Mouse (Mus musculus): ENCODE measurements around the gene Dclk1. TPM values are rescaled to one million over a fixed set of nuclear protein-coding genes. Genes with fewer than 3 reads are reported as not detected.

Gene Dclk1
- polyA plus RNA-seq, 1 experiment: 1.1 TPM

DNA sequence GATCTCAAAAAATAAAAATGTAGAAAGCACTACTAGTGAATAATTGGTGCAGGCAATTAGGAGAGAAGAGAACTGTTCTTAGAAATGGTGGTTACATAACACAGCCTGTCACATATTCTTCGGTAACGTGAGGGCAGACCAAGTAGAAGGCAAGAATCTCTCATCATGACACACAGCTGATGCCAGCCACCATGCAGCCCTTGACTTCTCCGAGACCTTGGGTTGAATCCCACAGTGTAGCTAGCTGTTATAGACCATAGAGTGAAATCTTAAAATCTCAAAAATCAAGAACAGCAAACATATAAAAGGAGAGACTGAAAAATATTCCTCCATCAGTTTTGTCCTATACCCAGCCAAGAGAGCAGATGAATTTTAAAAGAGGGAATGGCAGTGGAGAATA, 189.1 kb downstream of the Dclk1 start:
- no peak overlapping the region for H3K27ac ChIP-seq (ENCODE audit: insufficient read depth, low read depth, low read length)
- no peaks in the 10 kb centered on the region for H3K27me3 ChIP-seq (replicated peaks; ENCODE audit: control insufficient read depth, insufficient read depth, low read length)
- 94% methylated on average over 3 of the region's 3 CpGs for WGBS
- H3K4me3 ChIP-seq (ENCODE audit: insufficient read depth, low read depth, low read length): no peak overlapping the region
- no peak for DNase-seq
- no peaks in the 10 kb centered on the region for H3K4me1 ChIP-seq (ENCODE audit: control insufficient read depth, insufficient read depth, low read length)
- TF ChIP-seq CTCF (conservative IDR thresholded peaks at IDR 0.05; ENCODE audit: insufficient read depth, insufficient read length, low read depth, low read length) (no peak), POLR2A (IDR thresholded peaks at IDR 0.05; ENCODE audit: low read depth, low read length) (no peak)
- H3K36me3 ChIP-seq (ENCODE audit: control insufficient read depth, insufficient read depth, low read length): no peaks in the 10 kb centered on the region

DNA sequence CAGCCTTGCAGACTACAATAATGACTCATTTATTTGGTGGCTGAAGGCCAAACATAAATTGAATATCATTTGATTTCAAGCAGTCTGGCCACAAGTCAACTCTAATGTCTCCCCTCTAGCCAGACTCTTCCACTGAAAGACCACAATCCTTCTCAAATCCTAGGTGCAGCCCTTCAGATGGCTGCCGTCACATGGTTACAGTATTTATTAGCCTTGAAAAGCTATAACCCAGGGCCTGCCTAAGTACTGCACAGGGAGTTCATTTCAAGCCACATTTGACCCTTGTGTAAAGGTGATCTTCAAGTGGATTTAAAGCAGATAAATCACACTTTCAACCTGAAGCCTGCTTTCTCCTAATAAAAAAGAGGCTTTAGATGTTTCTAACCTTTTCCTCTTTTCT, 192.1 kb downstream of the Dclk1 start:
- Histone ChIP-seq H3K36me3 (ENCODE audit: control insufficient read depth, insufficient read depth, low read length) (no peaks in the 10 kb centered on the region), H3K27me3 (replicated peaks; ENCODE audit: control insufficient read depth, insufficient read depth, low read length) (no peaks in the 10 kb centered on the region), H3K4me1 (ENCODE audit: control insufficient read depth, insufficient read depth, low read length) (no peaks in the 10 kb centered on the region), H3K27ac (ENCODE audit: insufficient read depth, low read depth, low read length) (no peak overlapping the region), H3K4me3 (ENCODE audit: insufficient read depth, low read depth, low read length) (no peak overlapping the region)
- TF ChIP-seq POLR2A (IDR thresholded peaks at IDR 0.05; ENCODE audit: low read depth, low read length): no peak
- TF ChIP-seq CTCF (conservative IDR thresholded peaks at IDR 0.05; ENCODE audit: insufficient read depth, insufficient read length, low read depth, low read length): no peak
- DNase-seq: no peak
- WGBS: 85% methylated on average over 1 of the region's 1 CpGs

DNA sequence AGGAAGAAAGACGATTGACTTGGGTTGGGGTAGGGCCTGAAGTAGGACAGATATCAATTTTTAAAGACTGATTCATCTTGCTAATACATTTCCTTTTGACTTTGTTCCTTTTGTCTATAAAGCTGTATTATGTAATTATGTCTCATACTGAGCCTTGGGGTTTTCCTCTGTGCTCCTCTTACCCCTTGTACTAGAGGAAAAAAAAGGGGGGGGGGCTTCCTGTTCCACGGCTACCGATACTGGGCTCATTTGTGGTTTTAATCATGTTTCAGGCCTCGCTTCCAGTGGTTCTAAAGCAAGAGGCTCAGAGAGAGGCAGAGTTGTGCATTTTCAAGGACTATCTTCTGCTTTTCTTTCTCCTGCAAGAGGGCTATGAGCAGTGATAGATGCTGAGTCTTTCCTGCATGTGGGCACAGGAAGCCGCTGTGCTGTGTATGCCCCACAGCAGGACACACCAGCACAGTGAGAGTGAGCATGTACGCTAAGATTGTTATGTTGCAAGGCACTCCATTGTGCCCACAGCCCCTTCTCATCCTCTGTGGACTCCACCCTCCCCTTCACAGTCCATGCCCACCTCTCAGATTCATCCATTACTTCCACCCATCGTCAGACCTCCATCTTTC, 196.8 kb downstream of the Dclk1 start:
- no peak overlapping the region for H3K27ac ChIP-seq (ENCODE audit: insufficient read depth, low read depth, low read length)
- no peaks in the 10 kb centered on the region for H3K4me1 ChIP-seq (ENCODE audit: control insufficient read depth, insufficient read depth, low read length)
- H3K27me3 ChIP-seq (replicated peaks; ENCODE audit: control insufficient read depth, insufficient read depth, low read length): no peaks in the 10 kb centered on the region
- DNase-seq: no peak
- WGBS: 78% methylated on average over 7 of the region's 7 CpGs
- H3K4me3 ChIP-seq (ENCODE audit: insufficient read depth, low read depth, low read length): no peak overlapping the region
- TF ChIP-seq POLR2A (IDR thresholded peaks at IDR 0.05; ENCODE audit: low read depth, low read length) (no peak), CTCF (conservative IDR thresholded peaks at IDR 0.05; ENCODE audit: insufficient read depth, insufficient read length, low read depth, low read length) (no peak)
- H3K36me3 ChIP-seq (ENCODE audit: control insufficient read depth, insufficient read depth, low read length): no peaks in the 10 kb centered on the region

DNA sequence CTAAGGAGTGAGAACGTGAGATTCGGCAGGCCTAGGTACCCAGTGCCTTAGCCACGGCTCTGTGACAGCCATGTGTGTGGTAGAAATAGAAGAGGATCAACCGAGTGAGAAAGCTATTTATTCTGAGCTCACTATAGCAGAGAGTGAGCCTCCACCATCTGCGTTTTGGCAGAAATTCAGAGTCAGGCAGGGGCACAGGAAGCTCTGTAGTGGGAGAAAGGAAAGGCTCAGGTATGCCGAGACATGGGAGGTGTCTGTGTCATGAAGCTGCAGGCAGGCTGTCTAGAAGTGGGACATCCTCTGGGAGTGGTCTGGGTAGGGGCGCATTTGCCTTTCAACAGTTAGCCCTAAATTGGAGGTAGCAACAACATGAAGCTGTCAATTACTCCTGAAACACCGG, 198.2 kb downstream of the Dclk1 start:
- DNase-seq: no peak
- Histone ChIP-seq H3K27ac (ENCODE audit: insufficient read depth, low read depth, low read length) (no peak overlapping the region), H3K27me3 (replicated peaks; ENCODE audit: control insufficient read depth, insufficient read depth, low read length) (no peaks in the 10 kb centered on the region), H3K36me3 (ENCODE audit: control insufficient read depth, insufficient read depth, low read length) (no peaks in the 10 kb centered on the region), H3K4me1 (ENCODE audit: control insufficient read depth, insufficient read depth, low read length) (no peaks in the 10 kb centered on the region), H3K4me3 (ENCODE audit: insufficient read depth, low read depth, low read length) (no peak overlapping the region)
- TF ChIP-seq CTCF (conservative IDR thresholded peaks at IDR 0.05; ENCODE audit: insufficient read depth, insufficient read length, low read depth, low read length) (no peak), POLR2A (IDR thresholded peaks at IDR 0.05; ENCODE audit: low read depth, low read length) (no peak)
- WGBS: 47% methylated on average over 8 of the region's 8 CpGs

DNA sequence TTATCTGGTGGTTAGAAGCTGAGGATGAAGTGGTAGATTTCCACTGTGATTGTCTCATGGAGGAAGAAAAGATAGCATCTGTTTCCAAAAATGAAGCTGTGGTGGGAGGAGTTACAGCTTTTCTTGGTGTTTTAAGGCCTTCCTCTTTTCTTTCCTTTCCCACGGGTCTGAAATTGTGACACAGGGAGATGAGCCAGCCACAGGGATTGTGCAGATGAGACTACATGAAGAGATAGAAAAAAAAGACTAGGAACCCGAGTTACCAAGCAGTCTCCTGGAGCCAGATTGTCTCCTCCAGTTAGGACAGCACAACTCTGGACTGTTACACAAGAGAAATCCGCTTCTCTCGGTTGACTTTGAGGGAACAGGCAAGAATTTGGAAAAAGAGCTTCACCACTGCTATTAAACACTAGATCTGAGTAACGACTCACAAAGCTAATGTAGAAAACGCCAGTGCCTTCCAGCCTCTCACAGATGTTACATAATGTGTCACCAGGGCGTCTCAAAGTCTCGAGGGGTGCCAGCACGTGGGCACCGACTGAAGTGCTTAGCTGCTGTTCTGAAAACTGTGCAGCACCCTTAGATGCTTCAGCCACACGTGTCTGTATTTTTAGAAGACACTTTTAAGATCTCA, 200.0 kb downstream of the Dclk1 start:
- TF ChIP-seq CTCF (conservative IDR thresholded peaks at IDR 0.05; ENCODE audit: insufficient read depth, insufficient read length, low read depth, low read length): no peak
- no peak for TF ChIP-seq POLR2A (IDR thresholded peaks at IDR 0.05; ENCODE audit: low read depth, low read length)
- 76% methylated on average over 11 of the region's 11 CpGs for WGBS

DNA sequence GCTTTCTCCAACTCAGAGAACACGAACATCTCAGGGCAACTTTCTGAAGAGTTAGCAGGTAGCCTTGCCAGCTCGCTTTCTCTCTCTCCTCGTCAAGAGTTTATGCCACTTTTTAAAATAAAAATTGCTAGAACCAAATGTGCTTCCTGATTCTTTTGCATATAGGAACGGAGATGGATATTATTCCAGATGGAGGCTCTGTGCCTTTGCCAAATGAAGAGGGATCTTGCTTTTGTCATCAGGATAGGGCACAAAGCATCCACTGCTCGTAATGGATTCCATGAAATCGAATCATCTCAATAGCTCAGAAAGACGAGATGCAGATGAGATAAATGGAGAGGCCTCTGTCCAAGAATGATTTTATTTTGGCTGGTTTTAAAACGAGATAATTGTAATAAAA, 201.1 kb downstream of the Dclk1 start:
- Histone ChIP-seq H3K4me1 (ENCODE audit: control insufficient read depth, insufficient read depth, low read length) (no peaks in the 10 kb centered on the region), H3K27ac (ENCODE audit: insufficient read depth, low read depth, low read length) (no peak overlapping the region), H3K27me3 (replicated peaks; ENCODE audit: control insufficient read depth, insufficient read depth, low read length) (no peaks in the 10 kb centered on the region), H3K36me3 (ENCODE audit: control insufficient read depth, insufficient read depth, low read length) (no peaks in the 10 kb centered on the region), H3K4me3 (ENCODE audit: insufficient read depth, low read depth, low read length) (no peak overlapping the region)
- no peak for TF ChIP-seq CTCF (conservative IDR thresholded peaks at IDR 0.05; ENCODE audit: insufficient read depth, insufficient read length, low read depth, low read length)
- TF ChIP-seq POLR2A (IDR thresholded peaks at IDR 0.05; ENCODE audit: low read depth, low read length): no peak
- DNase-seq: no peak
- WGBS: 87% methylated on average over 8 of the region's 8 CpGs

More for the DNA sequence above, 200.0 kb downstream of the Dclk1 start:
- H3K27me3 ChIP-seq (replicated peaks; ENCODE audit: control insufficient read depth, insufficient read depth, low read length): no peaks in the 10 kb centered on the region
- no peak overlapping the region for H3K4me3 ChIP-seq (ENCODE audit: insufficient read depth, low read depth, low read length)
- no peaks in the 10 kb centered on the region for H3K4me1 ChIP-seq (ENCODE audit: control insufficient read depth, insufficient read depth, low read length)
- no peak overlapping the region for H3K27ac ChIP-seq (ENCODE audit: insufficient read depth, low read depth, low read length)
- no peaks in the 10 kb centered on the region for H3K36me3 ChIP-seq (ENCODE audit: control insufficient read depth, insufficient read depth, low read length)
- DNase-seq: no peak

DNA sequence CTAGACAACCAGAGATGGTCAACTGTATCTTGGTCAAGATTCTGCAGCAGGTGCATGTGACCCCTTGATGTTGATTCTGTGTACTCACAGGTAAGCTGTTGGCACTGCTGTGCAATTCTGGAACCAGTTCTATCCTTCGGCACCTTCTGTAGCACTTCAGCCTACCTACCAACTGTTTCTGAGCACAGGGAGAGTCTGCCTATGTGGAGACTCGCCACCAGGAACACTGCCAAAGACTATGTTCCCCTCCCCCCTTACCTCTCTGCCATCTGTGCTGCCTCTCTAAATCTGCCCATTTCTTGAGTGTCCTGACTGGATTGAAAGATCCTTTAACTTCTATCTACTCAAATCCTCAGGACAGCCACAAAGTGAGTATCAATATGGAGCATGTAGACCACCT, 201.6 kb downstream of the Dclk1 start:
- H3K4me1 ChIP-seq (ENCODE audit: control insufficient read depth, insufficient read depth, low read length): no peaks in the 10 kb centered on the region
- TF ChIP-seq POLR2A (IDR thresholded peaks at IDR 0.05; ENCODE audit: low read depth, low read length) (no peak), CTCF (conservative IDR thresholded peaks at IDR 0.05; ENCODE audit: insufficient read depth, insufficient read length, low read depth, low read length) (no peak)
- H3K4me3 ChIP-seq (ENCODE audit: insufficient read depth, low read depth, low read length): no peak overlapping the region
- WGBS: 87% methylated on average over 2 of the region's 2 CpGs
- no peaks in the 10 kb centered on the region for H3K27me3 ChIP-seq (replicated peaks; ENCODE audit: control insufficient read depth, insufficient read depth, low read length)
- H3K27ac ChIP-seq (ENCODE audit: insufficient read depth, low read depth, low read length): no peak overlapping the region
- no peak for DNase-seq
- no peaks in the 10 kb centered on the region for H3K36me3 ChIP-seq (ENCODE audit: control insufficient read depth, insufficient read depth, low read length)

All from kidney, adult 2 months (tissue).